Mouse (Mus musculus): Measurements from ENCODE around the gene Map6d1. TPM values are rescaled to one million over a fixed set of nuclear protein-coding genes. Genes with fewer than 3 reads are reported as not detected.

The Map6d1 gene
- total and polyA plus RNA-seq, 2 experiments from 2014 or later, result 4.2 to 7.2 TPM

GRCm38 (mm10) chr16:20191161-20191882 is 49.8 kb downstream of the Map6d1 start:
- DNase-seq (no peak), ATAC-seq (no peak)
- H3K36me3 ChIP-seq (ENCODE audit: insufficient read depth), result peaks cover 70% of the 10 kb centered on the region
- no peaks in the 10 kb centered on the region for H3K27me3 ChIP-seq (ENCODE audit: insufficient read depth, low read length)
- H3K4me3 ChIP-seq (ENCODE audit: low read depth, low read length), result no peak overlapping the region
- no peaks in the 10 kb centered on the region for H3K9me3 ChIP-seq (ENCODE audit: low read length)
- TF ChIP-seq CTCF (IDR thresholded peaks at IDR 0.05; ENCODE audit: low read depth), result no peak
- no peak overlapping the region for H3K27ac ChIP-seq (ENCODE audit: low read depth, low read length)
- 93% methylated on average over 3 of the region's 3 CpGs for WGBS
- H3K4me1 ChIP-seq (ENCODE audit: insufficient read depth), result no peaks in the 10 kb centered on the region
- H3K4me2 ChIP-seq (ENCODE audit: low read depth), result no peak overlapping the region
- H3K9ac ChIP-seq, result no peak overlapping the region

DNA sequence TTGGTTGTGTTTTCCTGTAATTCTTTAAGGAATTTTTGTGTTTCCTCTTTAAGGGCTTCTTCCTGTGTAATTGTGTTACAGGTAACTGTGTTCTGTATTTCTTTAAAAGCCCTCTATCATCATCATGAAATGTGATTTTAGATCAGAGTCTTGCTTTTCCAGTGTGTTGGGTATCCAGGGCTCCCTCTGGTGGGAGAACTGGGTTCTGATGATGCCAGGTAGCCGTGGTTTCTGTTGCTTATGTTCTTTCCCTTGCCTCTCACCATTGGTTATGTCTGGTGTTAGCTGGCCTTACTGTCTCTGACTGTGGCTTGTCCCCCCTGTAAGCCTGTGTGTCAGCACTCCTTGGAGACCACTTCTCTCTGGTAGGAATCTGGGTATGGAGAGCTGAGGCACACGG is 55.8 kb downstream of the Map6d1 start:
- DNase-seq (peak; percentile 31), ATAC-seq (no peak)
- H3K9me3 ChIP-seq (ENCODE audit: low read length), result no peaks in the 10 kb centered on the region
- peaks cover 56% of the 10 kb centered on the region for H3K36me3 ChIP-seq (ENCODE audit: insufficient read depth)
- H3K4me2 ChIP-seq (ENCODE audit: low read depth), result no peak overlapping the region
- H3K27ac ChIP-seq (ENCODE audit: low read depth, low read length), result no peak overlapping the region
- peak; percentile 68 for TF ChIP-seq CTCF (IDR thresholded peaks at IDR 0.05; ENCODE audit: low read depth)
- no peaks in the 10 kb centered on the region for H3K4me1 ChIP-seq (ENCODE audit: insufficient read depth)
- H3K27me3 ChIP-seq (ENCODE audit: insufficient read depth, low read length), result no peaks in the 10 kb centered on the region
- no peak overlapping the region for H3K9ac ChIP-seq
- no peak overlapping the region for H3K4me3 ChIP-seq (ENCODE audit: low read depth, low read length)
- 61% methylated on average over 2 of the region's 2 CpGs for WGBS

Other genes starting within 250 kb of the Map6d1 start
- 97.9 and 130 TPM in 2 replicates for gene Klhl24, start 143.8 kb downstream of the Map6d1 start, total RNA-seq (2014; rRNA removed)
- 32.2 and 43.1 TPM in 2 replicates for gene Klhl24, start 143.8 kb downstream of the Map6d1 start, polyA plus RNA-seq (2015; fragmentation: Nextera tagmentation; extraction: Ambion mirVana)
- 36.0 and 43.9 TPM in 2 replicates for gene Yeats2, start 100.3 kb downstream of the Map6d1 start, total RNA-seq (2014; rRNA removed)
- gene Yeats2, start 100.3 kb downstream of the Map6d1 start, polyA plus RNA-seq (2015; fragmentation: Nextera tagmentation; extraction: Ambion mirVana), result 5.6 and 10.1 TPM in 2 replicates
- gene Parl, start 61.0 kb upstream of the Map6d1 start, total RNA-seq (2014; rRNA removed), result 32.7 and 39.2 TPM in 2 replicates
- 90.9 and 91.2 TPM in 2 replicates for gene Parl, start 61.0 kb upstream of the Map6d1 start, polyA plus RNA-seq (2015; fragmentation: Nextera tagmentation; extraction: Ambion mirVana)
- not detected in 2 replicates for gene Cyp2ab1, start 84.0 kb upstream of the Map6d1 start, total RNA-seq (2014; rRNA removed)
- gene Cyp2ab1, start 84.0 kb upstream of the Map6d1 start, polyA plus RNA-seq (2015; fragmentation: Nextera tagmentation; extraction: Ambion mirVana), result not detected in 2 replicates
- 74.3 and 79.8 TPM in 2 replicates for gene Abcc5, start 185.0 kb upstream of the Map6d1 start, total RNA-seq (2014; rRNA removed)
- gene Abcc5, start 185.0 kb upstream of the Map6d1 start, polyA plus RNA-seq (2015; fragmentation: Nextera tagmentation; extraction: Ambion mirVana), result 58.7 and 71.6 TPM in 2 replicates